Mouse (Mus musculus) layer of hippocampus, adult 9-10 months (tissue): Measurements from ENCODE around the gene Znrd1as.

Source experiments
- DNase-seq: peaks from one replicate; pipeline ENCODE4 v3.0.0; 2022; ENCODE audit warnings: low spot score

The Znrd1as gene

GRCm38 (mm10) chr17:36997033-36997735 is 38.8 kb downstream of the Znrd1as start:
- DNase-seq, result peak; percentile 63

GRCm38 (mm10) chr17:36998477-36998876 is 40.1 kb downstream of the Znrd1as start:
- DNase-seq, result no peak

GRCm38 (mm10) chr17:37000863-37001262 is 42.5 kb downstream of the Znrd1as start, which contains the start of gene Zfp57:
Gene Zfp57 (plus strand): TSS chr17:37001163.
- DNase-seq, result no peak

GRCm38 (mm10) chr17:37002364-37003330 is 44.3 kb downstream of the Znrd1as start:
- DNase-seq, result no peak

- no peak for DNase-seq
Measured at GRCm38 (mm10) chr17:37003366-37003765, 45.0 kb downstream of the Znrd1as start.

- no peak for DNase-seq
Measured at GRCm38 (mm10) chr17:37008161-37008560, 49.8 kb downstream of the Znrd1as start.

- DNase-seq, result no peak
Measured at GRCm38 (mm10) chr17:37009460-37010042, 51.2 kb downstream of the Znrd1as start.

- no peak for DNase-seq
Measured at GRCm38 (mm10) chr17:37011719-37012118, 53.3 kb downstream of the Znrd1as start.

GRCm38 (mm10) chr17:37012141-37012540 is 53.7 kb downstream of the Znrd1as start:
- DNase-seq, result no peak
